10 mouse cellular contexts compared by ENCODE assay signal in genomic region chr6:80019861-80020230, GRCm38 (mm10). TPM values are rescaled to one million over a fixed set of nuclear protein-coding genes. Genes with fewer than 3 reads are reported as not detected.
DNase-seq lines count a peak whose midpoint lies in the region; ATAC-seq lines count a peak whose summit lies in the region.
"Had no signal": no experiment of that assay in that cellular context is flagged by ENCODE, and none has a peak within 500 bp of the region (broad histone marks: within the 10 kb centered on the region; RNA-seq: fewer than 3 reads in every experiment).

No protein-coding gene starts in this region.

- no peaks in the 10 kb centered on the region for H3K27me3 ChIP-seq in heart, embryonic 16.5 days (ENCODE audit: control insufficient read depth, insufficient read depth, low read length)
- H3K27me3 ChIP-seq in embryonic facial prominence, embryonic 11.5 days (ENCODE audit: control insufficient read depth, insufficient read depth, low read length) = no peaks in the 10 kb centered on the region
- H3K27me3 ChIP-seq in hindbrain, embryonic 10.5 days (ENCODE audit: insufficient read depth, poor library complexity, severe bottlenecking) = no peaks in the 10 kb centered on the region
- H3K27me3 ChIP-seq in midbrain, embryonic 14.5 days (ENCODE audit: control insufficient read depth, insufficient read depth, low read length) = no peaks in the 10 kb centered on the region
- H3K27me3 ChIP-seq: liver, embryonic 15.5 days had no signal

- no peak for ATAC-seq in heart, embryonic 16.5 days (replicated peaks; ENCODE audit: extremely low read depth, insufficient read depth, low FRiP score)
- no peak for ATAC-seq in embryonic facial prominence, embryonic 11.5 days (replicated peaks; ENCODE audit: insufficient number of reproducible peaks, low FRiP score, low TSS enrichment, low read depth)
- no peak; the same call in 1 of the 2 replicates for ATAC-seq in midbrain, embryonic 14.5 days (ENCODE audit: low FRiP score, low TSS enrichment)
- ATAC-seq in CD4-positive, CD25-positive, alpha-beta regulatory T cell, adult 4 months = no peak

- WGBS in heart, embryonic 16.5 days = 5% methylated on average over 10 of the region's 10 CpGs
- 6% methylated on average over 10 of the region's 10 CpGs for WGBS in embryonic facial prominence, embryonic 11.5 days
- 12% methylated on average over 10 of the region's 10 CpGs for WGBS in hindbrain, embryonic 10.5 days
- WGBS in midbrain, embryonic 14.5 days = 3% methylated on average over 10 of the region's 10 CpGs

- no peak overlapping the region; the same call in 1 of the 2 replicates for H3K9ac ChIP-seq in heart, embryonic 16.5 days (ENCODE audit: low read length)
- no peak overlapping the region for H3K9ac ChIP-seq in embryonic facial prominence, embryonic 11.5 days (replicated peaks; ENCODE audit: low read length)
- H3K9ac ChIP-seq in midbrain, embryonic 14.5 days (replicated peaks; ENCODE audit: low read length) = peak overlapping the region; percentile 62
- H3K9ac ChIP-seq: liver, embryonic 15.5 days had no signal

- no peak overlapping the region for H3K27ac ChIP-seq in heart, embryonic 16.5 days (ENCODE audit: low read length)
- H3K27ac ChIP-seq in embryonic facial prominence, embryonic 11.5 days (replicated peaks; ENCODE audit: low read depth, low read length) = no peak overlapping the region
- 0 out of 2 replicates have a peak overlapping the region, but pooled peaks have one; percentile 53 for H3K27ac ChIP-seq in hindbrain, embryonic 10.5 days
- 0 out of 2 replicates have a peak overlapping the region, but pooled peaks have one; percentile 83 for H3K27ac ChIP-seq in midbrain, embryonic 14.5 days (replicated peaks; ENCODE audit: low read depth, low read length)
- H3K27ac ChIP-seq: liver, embryonic 15.5 days had no signal

- H3K36me3 ChIP-seq in heart, embryonic 16.5 days (ENCODE audit: control insufficient read depth, insufficient read depth) = no peaks in the 10 kb centered on the region
- no peaks in the 10 kb centered on the region for H3K36me3 ChIP-seq in embryonic facial prominence, embryonic 11.5 days (replicated peaks; ENCODE audit: control insufficient read depth, insufficient read depth, low read depth, low read length)
- H3K36me3 ChIP-seq in hindbrain, embryonic 10.5 days = no peaks in the 10 kb centered on the region
- H3K36me3 ChIP-seq in midbrain, embryonic 14.5 days (ENCODE audit: control insufficient read depth, insufficient read depth, low read length) = 0 out of 2 replicates have a peak, but pooled peaks cover 3% of the 10 kb centered on the region
- H3K36me3 ChIP-seq: liver, embryonic 15.5 days had no signal

- intact Hi-C loops in heart, postnatal 10 days (cut with DNase I) = no loop called here

- H3K4me3 ChIP-seq in heart, embryonic 16.5 days (ENCODE audit: low read length) = peak overlapping the region; percentile 42
- peak overlapping the region; percentile 25 for H3K4me3 ChIP-seq in embryonic facial prominence, embryonic 11.5 days (ENCODE audit: low read depth, low read length)
- H3K4me3 ChIP-seq in hindbrain, embryonic 10.5 days = peak overlapping the region; percentile 55
- H3K4me3 ChIP-seq in midbrain, embryonic 14.5 days (replicated peaks; ENCODE audit: low read depth, low read length) = peak overlapping the region; percentile 56
- H3K4me3 ChIP-seq: liver, embryonic 15.5 days had no signal

- no peaks in the 10 kb centered on the region for H3K9me3 ChIP-seq in heart, embryonic 16.5 days (replicated peaks; ENCODE audit: control insufficient read depth, low read length)
- H3K9me3 ChIP-seq in embryonic facial prominence, embryonic 11.5 days (replicated peaks; ENCODE audit: control insufficient read depth, low read length) = no peaks in the 10 kb centered on the region
- H3K9me3 ChIP-seq in hindbrain, embryonic 10.5 days = no peaks in the 10 kb centered on the region
- H3K9me3 ChIP-seq in midbrain, embryonic 14.5 days (ENCODE audit: control insufficient read depth, low read length) = no peaks in the 10 kb centered on the region
- H3K9me3 ChIP-seq: liver, embryonic 15.5 days had no signal

- no peak for DNase-seq in heart, postnatal 10 days
- peak; percentile 20 for DNase-seq in embryonic facial prominence, embryonic 11.5 days (ENCODE audit: low spot score)
- DNase-seq in hindbrain, embryonic 10.5 days (ENCODE audit: low spot score) = peak; percentile 4
- DNase-seq in midbrain, embryonic 14.5 days = peak; percentile 59
- no peak for DNase-seq in thymus, postnatal 36 days
- DNase-seq in spleen, postnatal 10 days (ENCODE audit: low spot score in 2 of 2) = no peak

- H3K4me1 ChIP-seq in heart, embryonic 16.5 days (ENCODE audit: control insufficient read depth, insufficient read depth, low read length) = no peaks in the 10 kb centered on the region
- no peaks in the 10 kb centered on the region for H3K4me1 ChIP-seq in embryonic facial prominence, embryonic 11.5 days (ENCODE audit: control insufficient read depth, insufficient read depth, low read length)
- peaks cover 7% of the 10 kb centered on the region; the same call in 1 of the 2 replicates for H3K4me1 ChIP-seq in hindbrain, embryonic 10.5 days (replicated peaks)
- no peaks in the 10 kb centered on the region; the same call in 1 of the 2 replicates for H3K4me1 ChIP-seq in midbrain, embryonic 14.5 days (ENCODE audit: control insufficient read depth, insufficient read depth, low read length)
- H3K4me1 ChIP-seq: liver, embryonic 15.5 days had no signal

- H3K4me2 ChIP-seq in heart, embryonic 16.5 days (ENCODE audit: low read depth, low read length) = peak overlapping the region; percentile 71
- H3K4me2 ChIP-seq in embryonic facial prominence, embryonic 11.5 days (ENCODE audit: low read depth, low read length) = peak overlapping the region; percentile 43
- H3K4me2 ChIP-seq in midbrain, embryonic 14.5 days (ENCODE audit: low read length) = peak overlapping the region; percentile 68
- H3K4me2 ChIP-seq: liver, embryonic 15.5 days had no signal

RNA-seq across cellular contexts. Expression of gene Lrrtm4, which starts 1.2 kb away (rescaled TPM):
- 0.30 and 0.34 TPM in 2 replicates for polyA plus RNA-seq in heart, embryonic 16.5 days (2015; fragmentation: Nextera tagmentation; extraction: Ambion mirVana)
- total RNA-seq in heart, postnatal 10 days (2021) = under 1 TPM in 1 of 2 experiments, not detected in 1; 0.43 TPM
- polyA plus RNA-seq in embryonic facial prominence, embryonic 11.5 days (2014; fragmentation: Nextera tagmentation; extraction: Ambion mirVana) = 0.77 and 1.9 TPM in 2 replicates
- 1.5 and 3.7 TPM in 2 replicates for polyA plus RNA-seq in hindbrain, embryonic 10.5 days (2016; fragmentation: Nextera tagmentation; extraction: Ambion mirVana)
- polyA plus RNA-seq in midbrain, embryonic 14.5 days (2014; fragmentation: Nextera tagmentation; extraction: Ambion mirVana) = 16.5 and 17.5 TPM in 2 replicates
- polyA plus RNA-seq in CD4-positive, CD25-positive, alpha-beta regulatory T cell, adult 4 months (2017; shearing (Covaris generic)) = not detected
- total RNA-seq: MEL had no signal

Comparison
In these comparisons a context has a peak if more than half of its experiments do, and no peak if none do; other contexts are left out.
1. H3K27ac ChIP-seq: peak in hindbrain, embryonic 10.5 days (single experiment) and midbrain, embryonic 14.5 days (single experiment); none in heart, embryonic 16.5 days (single experiment) and embryonic facial prominence, embryonic 11.5 days (single experiment).
2. DNase-seq: peak in embryonic facial prominence, embryonic 11.5 days (single experiment), hindbrain, embryonic 10.5 days (single experiment) and midbrain, embryonic 14.5 days (single experiment); none in heart, postnatal 10 days (0 of 2), thymus, postnatal 36 days (0 of 2) and spleen, postnatal 10 days (0 of 2).
3. Peak in every context shown above with its lines, with median percentiles within 50 percentile points of each other: H3K4me2 ChIP-seq and H3K4me3 ChIP-seq.